Mouse (Mus musculus): ENCODE results near the gene Actl7a.
A peak's percentile ranks its signal among the peaks of the same experiment; 100 is the strongest.

Actl7a gene

DNA sequence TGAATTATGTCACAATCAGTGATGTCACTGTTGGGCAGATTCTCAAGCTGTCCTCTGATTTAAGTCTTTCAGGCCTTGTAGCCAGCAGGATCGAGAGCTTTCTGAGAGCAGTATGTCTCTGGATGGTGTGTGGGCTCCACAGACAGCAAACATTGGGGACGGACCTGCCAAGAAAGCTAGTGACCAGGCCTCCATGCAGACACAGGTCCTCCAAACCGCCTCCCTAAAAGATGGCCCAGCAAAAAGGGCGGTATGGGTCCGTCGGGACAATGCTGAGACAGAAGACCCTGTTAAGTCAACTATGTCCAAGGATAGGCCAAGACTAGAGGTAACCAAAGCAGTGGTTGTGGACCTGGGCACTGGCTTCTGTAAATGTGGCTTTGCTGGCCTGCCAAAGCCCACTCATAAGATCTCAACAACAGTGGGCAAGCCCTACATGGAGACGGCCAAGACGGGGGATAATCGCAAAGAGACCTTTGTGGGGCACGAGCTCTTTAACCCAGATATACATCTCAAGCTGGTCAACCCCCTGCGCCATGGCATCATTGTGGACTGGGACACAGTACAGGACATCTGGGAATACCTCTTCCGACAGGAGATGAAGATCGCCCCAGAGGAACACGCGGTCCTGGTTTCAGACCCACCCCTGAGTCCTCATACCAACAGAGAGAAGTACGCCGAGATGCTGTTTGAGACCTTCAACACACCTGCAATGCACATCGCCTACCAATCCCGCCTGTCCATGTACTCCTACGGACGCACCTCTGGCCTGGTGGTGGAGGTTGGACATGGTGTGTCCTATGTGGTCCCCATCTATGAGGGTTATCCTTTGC is at the start of gene Actl7a:
Gene Actl7a (plus strand): TSS at position 51 of the 833 bp plus-strand sequence.
- DNase-seq = no peak

DNA sequence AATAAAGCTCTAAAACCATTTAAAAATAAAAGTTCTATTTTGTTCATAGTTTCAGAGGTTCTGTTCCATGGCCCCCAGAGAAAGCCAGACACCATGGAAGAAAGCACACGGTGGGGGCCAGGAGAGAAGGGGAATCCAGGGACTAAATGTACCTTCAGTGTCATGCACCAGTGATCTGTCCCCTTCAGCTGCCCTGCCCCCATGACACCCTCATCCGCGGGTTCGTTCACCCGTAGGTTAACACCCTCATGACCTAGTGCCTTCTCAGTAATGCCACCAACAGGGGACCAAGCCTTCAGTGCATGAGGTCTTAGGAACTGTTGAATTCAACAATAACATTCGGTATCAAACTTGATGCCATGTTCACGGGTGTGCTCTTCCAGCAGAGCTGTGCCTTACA is 46.8 kb upstream of the Actl7a start:
- DNase-seq = peak in 1 of 2 experiments; percentile 58

DNA sequence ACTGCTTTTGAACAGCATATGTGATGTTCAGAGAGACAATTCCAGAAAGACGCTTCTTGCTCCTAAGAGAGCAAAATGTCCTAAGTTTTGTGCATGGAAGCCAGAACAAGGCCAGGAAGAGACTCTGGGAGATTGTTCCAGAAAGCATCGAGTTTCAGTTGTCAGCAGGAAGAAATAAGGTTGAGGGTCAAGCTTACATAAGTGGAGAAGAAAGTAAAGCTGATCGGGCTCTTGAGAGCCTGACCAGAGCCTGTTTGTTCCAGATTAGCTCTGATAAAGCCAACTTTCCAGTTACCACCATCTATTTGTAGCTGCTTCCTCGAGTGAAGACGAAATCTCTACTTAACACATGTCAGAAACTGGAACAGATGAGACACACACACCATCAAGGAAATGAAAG is 44.5 kb upstream of the Actl7a start:
- DNase-seq = no peak

DNA sequence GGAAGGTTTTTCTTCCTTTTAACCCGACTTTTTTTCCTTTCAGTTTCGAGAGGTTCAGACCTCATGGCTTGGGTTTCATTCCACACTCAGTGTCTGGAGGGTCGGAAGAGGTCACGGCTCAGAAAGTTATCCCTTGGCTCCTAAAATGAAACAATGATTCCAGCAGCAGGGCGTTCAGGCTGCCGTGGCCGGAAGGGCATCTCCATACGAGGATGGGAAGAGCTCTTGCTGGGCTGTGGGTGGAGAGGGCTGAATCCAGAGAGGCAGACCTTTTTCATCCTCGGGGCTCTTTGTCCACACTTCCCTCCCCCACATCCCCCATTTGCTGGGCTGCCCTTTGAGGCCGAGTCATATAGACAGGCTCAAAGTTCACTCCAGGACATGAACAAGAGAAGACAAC is 41.0 kb upstream of the Actl7a start:
- DNase-seq = no peak

DNA sequence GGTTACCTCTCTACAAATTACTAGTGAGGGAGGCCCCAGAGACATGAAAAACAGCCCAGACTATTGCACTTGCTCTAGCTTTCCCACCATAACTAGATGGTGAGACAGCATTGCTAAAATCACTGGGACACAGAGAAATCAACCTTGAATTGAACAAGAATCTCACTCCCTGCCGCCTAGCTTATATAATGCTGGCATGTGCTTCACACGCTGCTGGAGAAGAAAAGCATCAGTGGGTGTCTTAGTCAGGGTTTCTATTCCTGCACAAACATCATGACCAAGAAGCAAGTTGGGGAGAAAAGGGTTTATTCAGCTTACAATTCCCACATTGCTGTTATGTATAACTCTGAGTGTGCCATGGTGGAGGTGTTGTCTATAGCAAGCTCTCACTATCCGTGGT is 30.1 kb upstream of the Actl7a start:
- no peak for DNase-seq

DNA sequence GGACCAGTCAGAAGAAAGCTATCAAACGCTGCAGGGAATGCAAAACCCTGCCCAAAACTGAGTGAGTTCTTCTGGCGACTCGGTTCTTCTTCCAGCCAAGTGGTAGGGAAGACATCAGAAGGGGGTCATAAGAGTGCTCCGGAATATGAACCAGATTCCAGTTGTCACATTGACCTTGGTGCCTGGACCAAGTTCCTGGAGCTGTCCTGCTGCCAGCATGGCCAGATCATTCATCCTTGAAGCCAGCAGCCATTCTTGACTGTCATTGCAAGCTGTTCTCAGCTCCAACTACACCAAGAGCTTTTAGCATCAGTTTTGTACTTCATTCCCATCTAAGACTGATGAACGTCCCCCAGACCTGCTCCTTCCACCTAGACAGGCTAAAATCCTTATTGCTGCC is 26.4 kb upstream of the Actl7a start:
- DNase-seq = peak; percentile 45 to 62

DNA sequence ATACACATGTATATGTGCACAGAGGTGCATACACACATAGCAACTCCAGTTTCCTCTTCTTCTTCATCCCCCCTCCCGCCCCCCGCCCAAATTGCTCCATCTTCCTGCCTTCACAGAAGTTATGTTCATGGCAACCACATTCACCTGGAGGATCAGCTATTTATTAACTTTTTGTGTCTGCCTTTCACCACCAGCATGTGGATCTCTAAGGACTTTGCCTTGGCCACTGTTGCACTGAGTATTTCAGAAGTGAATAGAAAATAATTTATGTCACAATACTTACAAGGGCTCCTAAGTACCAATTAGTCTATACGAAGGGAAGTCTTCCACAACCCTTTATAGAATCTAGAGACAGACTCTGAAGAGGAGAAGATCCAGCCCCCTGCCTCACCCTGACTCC is 25.3 kb upstream of the Actl7a start:
- peak in 1 of 2 experiments; percentile 43 for DNase-seq

- DNase-seq = peak in 1 of 2 experiments; percentile 56
Measured at GRCm38 (mm10) chr4:56718573-56719442, 24.4 kb upstream of the Actl7a start.

GRCm38 (mm10) chr4:56719456-56719855 is 23.8 kb upstream of the Actl7a start:
- no peak for DNase-seq

DNA sequence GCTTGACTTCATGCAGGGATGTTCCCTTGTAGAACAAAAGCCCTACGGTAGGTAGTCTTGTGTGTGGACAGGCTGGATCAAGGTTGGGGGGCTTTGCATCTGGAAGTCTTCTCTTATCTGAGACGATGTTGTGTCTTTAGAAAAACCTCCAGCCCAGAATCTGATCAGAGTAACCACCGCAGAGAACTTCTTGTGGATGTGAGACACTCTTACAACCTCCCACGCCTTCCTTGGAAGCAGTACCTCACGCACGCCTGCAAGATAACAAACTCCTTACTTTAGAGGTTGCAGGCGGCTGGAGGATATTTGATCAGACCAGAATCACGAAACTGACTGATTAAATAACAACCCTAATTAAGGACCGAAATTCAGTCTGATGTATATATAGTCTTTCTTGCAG is 22.8 kb upstream of the Actl7a start:
- no peak for DNase-seq

DNA sequence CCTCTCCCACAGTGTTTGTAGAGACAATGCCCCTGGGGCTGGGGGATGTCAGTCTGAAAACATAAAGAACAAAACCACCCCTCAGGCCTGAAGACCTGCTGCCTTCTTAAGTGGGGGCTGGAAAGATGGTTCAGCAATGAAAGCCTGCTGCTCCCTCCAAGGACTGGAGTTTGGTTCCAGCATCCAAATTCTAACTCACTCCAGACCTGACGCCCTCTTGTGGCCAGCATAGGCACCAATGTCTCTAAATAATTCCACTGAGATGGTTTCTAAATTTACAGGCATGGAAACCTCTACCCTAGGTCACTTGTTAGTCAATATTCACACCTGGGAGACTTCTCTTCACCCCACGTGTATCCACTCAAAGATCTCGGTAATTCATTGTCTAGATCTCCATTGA is 21.7 kb upstream of the Actl7a start:
- DNase-seq = no peak

- DNase-seq = peak in 1 of 2 experiments; percentile 66
Measured at GRCm38 (mm10) chr4:56722346-56722745, 20.9 kb upstream of the Actl7a start.

DNA sequence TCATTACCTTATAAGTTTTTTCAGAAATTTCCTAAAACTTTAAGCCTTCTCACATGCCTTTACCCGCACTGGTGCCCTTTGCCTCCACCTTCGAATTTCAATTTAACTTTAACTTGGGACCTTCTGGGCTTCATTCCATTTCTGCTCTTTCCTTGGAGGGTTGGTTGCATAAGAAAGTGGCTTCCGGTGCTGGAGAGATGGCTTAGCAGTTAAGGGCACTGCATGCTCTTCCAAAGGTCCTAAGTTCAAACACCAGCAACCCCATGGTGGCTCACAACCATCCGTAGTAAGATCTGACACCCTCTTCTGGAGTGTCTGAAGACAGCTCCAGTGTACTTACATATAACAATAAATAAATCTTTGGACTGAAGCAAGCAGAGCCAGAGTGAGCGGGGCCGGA is 20.0 kb upstream of the Actl7a start:
- DNase-seq = peak; percentile 66 to 77

- no peak for DNase-seq
Measured at GRCm38 (mm10) chr4:56725839-56726238, 17.4 kb upstream of the Actl7a start.

DNA sequence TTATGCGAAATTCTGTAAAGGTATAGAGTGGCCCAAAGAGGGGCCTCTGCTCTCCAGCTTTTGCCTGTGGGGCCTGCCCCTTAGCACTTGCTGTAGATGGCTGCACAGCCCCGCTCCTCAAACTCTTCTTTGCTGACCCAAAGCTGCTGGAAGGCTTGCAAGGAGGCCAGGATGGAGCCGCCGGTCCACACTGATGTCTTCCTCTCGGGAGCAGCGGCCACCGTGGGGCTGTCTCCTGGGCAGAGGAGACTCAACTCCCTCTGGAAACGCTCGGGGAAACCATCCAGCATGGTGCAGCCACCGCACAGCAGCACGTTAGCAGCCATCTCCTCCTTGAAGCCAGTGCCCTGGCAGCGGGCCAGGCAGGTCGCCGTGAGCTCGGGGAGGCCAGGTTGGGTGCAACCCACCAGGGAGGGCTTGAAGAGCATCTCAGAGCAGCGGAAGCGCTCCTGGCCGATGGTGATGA is 3.2 kb upstream of the Actl7a start, which contains the start of gene Gm26657:
Gene Gm26657 (plus strand): TSS at position 51 of the 466 bp plus-strand sequence.
- DNase-seq = no peak

DNA sequence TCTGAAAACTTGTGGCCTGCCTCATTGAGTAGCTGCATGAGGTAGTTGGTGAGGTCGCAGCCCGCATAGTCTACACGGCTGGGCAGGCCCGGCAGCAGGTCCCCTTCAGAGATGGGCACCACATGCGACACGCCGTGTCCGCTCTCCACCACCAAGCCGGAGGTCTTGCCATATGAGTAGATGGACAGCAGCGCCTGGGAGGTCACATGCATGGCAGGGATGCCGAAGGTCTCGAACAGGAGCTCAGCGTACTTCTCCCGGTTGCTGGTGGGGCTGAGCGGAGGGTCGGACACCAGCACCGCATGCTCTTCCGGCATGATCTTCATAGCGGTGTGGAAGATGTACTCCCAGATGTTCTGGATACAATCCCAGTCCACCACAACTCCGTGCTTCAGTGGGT is 2.6 kb upstream of the Actl7a start:
- no peak for DNase-seq

DNA sequence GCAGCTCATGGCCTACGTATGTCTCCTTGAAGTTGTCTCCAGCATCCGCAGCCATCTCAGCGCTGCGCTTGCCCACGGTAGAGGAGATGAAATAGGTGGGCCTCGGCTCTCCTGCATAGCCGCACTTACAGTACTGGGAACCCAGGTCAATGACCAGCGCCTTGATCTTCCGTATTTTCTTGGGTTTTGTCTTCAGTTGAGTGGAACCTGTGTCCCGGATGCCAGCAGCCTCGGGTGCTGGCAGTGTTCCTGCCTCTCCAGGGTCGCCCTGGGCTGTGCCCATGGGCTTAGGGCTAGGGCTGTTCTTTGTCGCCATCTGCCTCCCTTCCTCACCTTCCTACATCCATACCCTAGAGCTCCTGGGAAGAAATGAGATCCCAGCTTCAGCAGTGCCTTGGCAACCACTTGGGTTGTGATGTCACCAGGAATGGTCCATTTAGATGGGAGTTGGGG is 2.1 kb upstream of the Actl7a start, which contains the start of gene Actl7b:
Gene Actl7b (minus strand): TSS at position 403 of the 453 bp plus-strand sequence.
- DNase-seq = no peak

GRCm38 (mm10) chr4:56742698-56743097 is 515 bp upstream of the Actl7a start:
- no peak for DNase-seq

DNA sequence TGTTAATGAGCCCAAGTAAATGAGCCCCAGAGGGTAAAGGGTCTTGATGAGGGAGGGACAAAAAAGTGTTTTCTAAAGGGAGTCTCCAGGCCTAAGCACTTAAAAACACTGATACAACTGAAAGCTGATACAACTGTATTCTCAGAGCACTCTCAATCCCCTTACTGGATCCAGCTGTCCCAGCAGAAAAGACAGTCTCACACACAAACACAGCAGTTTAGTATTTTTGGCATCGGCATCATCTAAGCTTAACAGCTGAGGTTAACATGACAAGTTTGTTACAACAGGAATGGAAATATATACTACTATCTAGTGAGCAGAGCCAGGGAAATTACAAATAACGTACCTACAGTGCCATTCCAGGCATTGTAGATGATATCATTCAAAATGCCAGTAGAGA is 3.1 kb downstream of the Actl7a start:
- no peak for DNase-seq

DNA sequence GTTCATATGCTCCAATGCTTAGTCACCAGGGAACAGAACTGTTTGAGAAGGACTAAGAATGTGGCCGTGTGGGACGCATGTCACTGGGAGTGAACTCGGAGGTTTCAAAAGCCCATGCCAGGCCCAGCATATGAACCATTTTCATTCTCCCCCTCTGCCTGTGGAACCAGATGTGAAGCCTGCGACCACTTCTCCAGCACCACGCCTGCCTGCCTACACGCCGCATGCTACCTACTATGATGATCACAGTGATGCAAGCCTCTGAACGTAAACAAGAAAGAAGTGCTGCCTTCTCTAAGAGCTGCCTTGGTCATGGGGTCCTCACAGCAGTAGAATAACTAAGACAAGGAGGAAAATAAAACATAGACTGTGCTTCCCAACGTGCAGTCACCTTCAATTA is 4.2 kb downstream of the Actl7a start:
- no peak for DNase-seq

DNA sequence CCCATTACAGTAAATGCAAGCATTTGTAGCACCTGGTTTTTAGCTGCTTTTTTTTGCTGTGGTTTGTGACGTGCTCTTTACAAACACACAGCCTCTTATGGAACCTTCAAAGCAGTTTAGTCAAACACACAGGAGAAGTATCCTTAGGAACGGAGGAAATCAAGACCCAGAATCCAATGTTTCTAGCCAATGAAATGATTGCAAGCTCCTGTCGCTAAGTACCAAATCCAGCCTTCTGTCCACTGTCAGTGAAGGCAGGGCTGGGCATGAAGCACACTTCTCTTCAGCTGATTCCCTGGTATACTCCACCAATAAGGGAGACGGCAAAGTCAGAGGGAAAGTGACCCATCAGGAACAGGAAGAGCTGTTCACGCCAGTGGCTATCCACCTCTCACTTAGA is 12.8 kb downstream of the Actl7a start:
- no peak for DNase-seq

- DNase-seq = no peak
Measured at GRCm38 (mm10) chr4:56756966-56757600, 13.9 kb downstream of the Actl7a start.

- no peak for DNase-seq
Measured at GRCm38 (mm10) chr4:56757693-56758092, 14.5 kb downstream of the Actl7a start.
